Mouse (Mus musculus) myocyte (in vitro differentiated cells): Measurements from ENCODE around the gene Myo1d. TPM values are rescaled to one million over a fixed set of nuclear protein-coding genes. Genes with fewer than 3 reads are reported as not detected.

Source experiments
- H3K27me3 ChIP-seq: one replicate; pipeline ENCODE4 v1.6.1; 2011; ENCODE audit not compliant: control insufficient read depth, insufficient read depth, insufficient read length
- H3K36me3 ChIP-seq: one replicate; pipeline ENCODE4 v1.6.1; 2011; ENCODE audit not compliant: control insufficient read depth, insufficient read depth
- H3K4me2 ChIP-seq: one replicate; pipeline ENCODE4 v1.6.1; 2011; ENCODE audit warnings: low read depth, control low read depth
- H3K4me3 ChIP-seq: one replicate; pipeline ENCODE4 v1.5.1; 2011; ENCODE audit warnings: mild to moderate bottlenecking, control low read depth, moderate library complexity
- H3K79me2 ChIP-seq: one replicate; pipeline ENCODE4 v1.6.1; 2011; ENCODE audit not compliant: control insufficient read depth, insufficient read depth
- H3ac ChIP-seq: one replicate; pipeline ENCODE4 v1.6.1; 2011; ENCODE audit not compliant: control insufficient read depth, insufficient read length
- CEBPB ChIP-seq: IDR thresholded peaks from 2 replicates; pipeline ENCODE4 v1.6.1; 2011; ENCODE audit warnings: mild to moderate bottlenecking, moderate library complexity; ENCODE audit not compliant: poor library complexity, insufficient read depth, severe bottlenecking
- E2F4 ChIP-seq: IDR thresholded peaks from one replicate; pipeline ENCODE4 v1.6.1; 2011; ENCODE audit warnings: mild to moderate bottlenecking, control low read depth, moderate library complexity; ENCODE audit not compliant: insufficient read depth
- MAX ChIP-seq: IDR thresholded peaks from one replicate; pipeline ENCODE4 v1.6.1; 2011; ENCODE audit warnings: low read depth, mild to moderate bottlenecking, control low read depth
- MYOD1 ChIP-seq, 3 experiments: IDR thresholded peaks; one replicate each; pipeline ENCODE4 v1.6.1; 2011; ENCODE audit warnings: control low read depth in 2 of 3, low read depth in 2 of 3, mild to moderate bottlenecking in 2 of 3, moderate library complexity in 1 of 3; ENCODE audit not compliant: insufficient read length in 2 of 3, control insufficient read depth in 1 of 3
- MYOG ChIP-seq, 3 experiments: IDR thresholded peaks; one replicate each; pipeline ENCODE4 v1.6.1; 2011; ENCODE audit warnings: control low read depth in 2 of 3, low read depth in 2 of 3, mild to moderate bottlenecking in 2 of 3; ENCODE audit not compliant: insufficient read length in 2 of 3, control insufficient read depth in 1 of 3, insufficient read depth in 1 of 3
- POLR2A ChIP-seq: IDR thresholded peaks from one replicate; pipeline ENCODE4 v1.6.1; 2011; ENCODE audit warnings: low read depth, mild to moderate bottlenecking, control low read depth, moderate library complexity; ENCODE audit not compliant: insufficient read length
- POLR2AphosphoS2 ChIP-seq: IDR thresholded peaks from one replicate; pipeline ENCODE4 v1.6.1; 2011; ENCODE audit warnings: low read depth, control low read depth; ENCODE audit not compliant: insufficient read length
- REST ChIP-seq: IDR thresholded peaks from one replicate; pipeline ENCODE4 v1.6.1; 2011; ENCODE audit warnings: mild to moderate bottlenecking, control low read depth, moderate library complexity; ENCODE audit not compliant: insufficient read depth, insufficient read length
- SRF ChIP-seq: IDR thresholded peaks from one replicate; pipeline ENCODE4 v1.6.1; 2011; ENCODE audit warnings: low read depth; ENCODE audit not compliant: control insufficient read depth, insufficient read length
- TCF12 ChIP-seq: IDR thresholded peaks from one replicate; pipeline ENCODE4 v1.6.1; 2011; ENCODE audit warnings: mild to moderate bottlenecking, control low read depth; ENCODE audit not compliant: poor library complexity, insufficient read depth, severe bottlenecking
- TCF3 ChIP-seq: IDR thresholded peaks from one replicate; pipeline ENCODE4 v1.6.1; 2011; ENCODE audit warnings: low read depth, control low read depth; ENCODE audit not compliant: insufficient read length
- USF1 ChIP-seq: IDR thresholded peaks from one replicate; pipeline ENCODE4 v1.6.1; 2011; ENCODE audit warnings: low read depth, mild to moderate bottlenecking, control low read depth, moderate library complexity
- polyA plus RNA-seq: library from polyadenylated mRNA; unstranded; fragments of >200 nt; fragmentation: generic; extraction: Trizol; gene quantifications from one replicate; pipeline ENCODE4 v1.2.1, GENCODE M21; 2012; ENCODE audit warnings: missing spikeins

Myo1d gene
- polyA plus RNA-seq, 1 experiment: 10.5 TPM

GRCm38 (mm10) chr11:80498328-80499070 is 281.3 kb downstream of the Myo1d start:
- Histone ChIP-seq H3K27me3 (no peaks in the 10 kb centered on the region), H3ac (no peak overlapping the region), H3K36me3 (no peaks in the 10 kb centered on the region), H3K4me2 (peak overlapping the region; percentile 87), H3K79me2 (no peaks in the 10 kb centered on the region), H3K4me3 (no peak overlapping the region)
- TF ChIP-seq TCF12 (peak; percentile 30), TCF3 (no peak), CEBPB (no peak), MAX (no peak), SRF (no peak), POLR2A (no peak), USF1 (no peak), POLR2AphosphoS2 (no peak), REST (no peak), MYOG (IDR thresholded peaks at IDR 0.05; ENCODE audit: control insufficient read depth in 1 of 3, insufficient read depth in 1 of 3, insufficient read length in 2 of 3, low read depth in 2 of 3) (peak; percentile 49 to 88 (median 80)), MYOD1 (IDR thresholded peaks at IDR 0.05; ENCODE audit: control insufficient read depth in 1 of 3, insufficient read length in 2 of 3, low read depth in 2 of 3) (peak; percentile 33 to 93 (median 91)), E2F4 (no peak)

- H3K36me3 ChIP-seq: no peaks in the 10 kb centered on the region
- no peak overlapping the region for H3K4me3 ChIP-seq
- H3K4me2 ChIP-seq: peak overlapping the region; percentile 87
- H3K79me2 ChIP-seq: no peaks in the 10 kb centered on the region
- no peaks in the 10 kb centered on the region for H3K27me3 ChIP-seq
- TF ChIP-seq POLR2AphosphoS2 (no peak), MYOD1 (IDR thresholded peaks at IDR 0.05; ENCODE audit: control insufficient read depth in 1 of 3, insufficient read length in 2 of 3, low read depth in 2 of 3) (peak in 1 of 3 experiments; percentile 5), MYOG (IDR thresholded peaks at IDR 0.05; ENCODE audit: control insufficient read depth in 1 of 3, insufficient read depth in 1 of 3, insufficient read length in 2 of 3, low read depth in 2 of 3) (peak in 1 of 3 experiments; percentile 23)
- H3ac ChIP-seq: no peak overlapping the region
Observed at GRCm38 (mm10) chr11:80497225-80497919, 282.5 kb downstream of the Myo1d start.

- H3K27me3 ChIP-seq: no peaks in the 10 kb centered on the region
- H3K4me2 ChIP-seq: peak overlapping the region; percentile 87
- H3K79me2 ChIP-seq: no peaks in the 10 kb centered on the region
- TF ChIP-seq SRF: no peak
- TF ChIP-seq MYOD1 (IDR thresholded peaks at IDR 0.05; ENCODE audit: control insufficient read depth in 1 of 3, insufficient read length in 2 of 3, low read depth in 2 of 3): peak in 1 of 3 experiments; percentile 48
- no peaks in the 10 kb centered on the region for H3K36me3 ChIP-seq
- H3ac ChIP-seq: no peak overlapping the region
- H3K4me3 ChIP-seq: no peak overlapping the region
Observed at GRCm38 (mm10) chr11:80496640-80497039, 283.2 kb downstream of the Myo1d start.

- Histone ChIP-seq H3K27me3 (no peaks in the 10 kb centered on the region), H3K36me3 (no peaks in the 10 kb centered on the region), H3K4me3 (no peak overlapping the region), H3ac (no peak overlapping the region), H3K4me2 (peak overlapping the region; percentile 87), H3K79me2 (no peaks in the 10 kb centered on the region)
- TF ChIP-seq MYOG (IDR thresholded peaks at IDR 0.05; ENCODE audit: control insufficient read depth in 1 of 3, insufficient read depth in 1 of 3, insufficient read length in 2 of 3, low read depth in 2 of 3) (peak in 1 of 3 experiments; percentile 29), TCF3 (no peak), CEBPB (no peak), MYOD1 (IDR thresholded peaks at IDR 0.05; ENCODE audit: control insufficient read depth in 1 of 3, insufficient read length in 2 of 3, low read depth in 2 of 3) (peak in 1 of 3 experiments; percentile 52), TCF12 (no peak), USF1 (no peak), REST (no peak), POLR2A (peak; percentile 28)
Observed at GRCm38 (mm10) chr11:80495972-80496371, 283.9 kb downstream of the Myo1d start.

GRCm38 (mm10) chr11:80494852-80495251 is 285.0 kb downstream of the Myo1d start:
- no peaks in the 10 kb centered on the region for H3K79me2 ChIP-seq
- no peak overlapping the region for H3ac ChIP-seq
- H3K4me3 ChIP-seq: no peak overlapping the region
- no peak for TF ChIP-seq TCF3
- no peak for TF ChIP-seq MYOG (IDR thresholded peaks at IDR 0.05; ENCODE audit: control insufficient read depth in 1 of 3, insufficient read depth in 1 of 3, insufficient read length in 2 of 3, low read depth in 2 of 3)
- no peak for TF ChIP-seq TCF12
- no peak for TF ChIP-seq POLR2AphosphoS2
- H3K4me2 ChIP-seq: no peak overlapping the region
- H3K36me3 ChIP-seq: no peaks in the 10 kb centered on the region
- H3K27me3 ChIP-seq: no peaks in the 10 kb centered on the region
